Mouse (Mus musculus): Measurements from ENCODE around the gene Orm3.

Orm3 gene

GRCm38 (mm10) chr4:63403040-63403959 lies 47.3 kb downstream of the Orm3 start, which contains the start of gene Akna:
TSS of gene Akna (minus strand) at chr4:63403354.
- DNase-seq, result peak; percentile 94 to 96

GRCm38 (mm10) chr4:63404205-63404604 lies 48.2 kb downstream of the Orm3 start:
- DNase-seq, result peak; percentile 16 to 20

- DNase-seq, result peak in 1 of 2 experiments; percentile 17
These were observed 49.1 kb downstream of the Orm3 start for GRCm38 (mm10) chr4:63405051-63405450.

- DNase-seq, result no peak
These were observed 49.7 kb downstream of the Orm3 start for GRCm38 (mm10) chr4:63405683-63406082.

- peak; percentile 40 to 52 for DNase-seq
These were observed 52.3 kb downstream of the Orm3 start for GRCm38 (mm10) chr4:63408247-63408646.

- peak; percentile 77 to 83 for DNase-seq
These were observed 52.7 kb downstream of the Orm3 start for GRCm38 (mm10) chr4:63408649-63409048.

All from kidney, postnatal 4 days (tissue).